Mouse (Mus musculus) urinary bladder, adult 18-20 months (tissue): ENCODE data around the gene Nwd2.

Source experiments
- DNase-seq, 2 experiments: peaks; one replicate each; pipeline ENCODE4 v3.0.0; 2022; ENCODE audit warnings: low spot score in 2 of 2, mixed read lengths in 2 of 2

Nwd2 gene

DNA sequence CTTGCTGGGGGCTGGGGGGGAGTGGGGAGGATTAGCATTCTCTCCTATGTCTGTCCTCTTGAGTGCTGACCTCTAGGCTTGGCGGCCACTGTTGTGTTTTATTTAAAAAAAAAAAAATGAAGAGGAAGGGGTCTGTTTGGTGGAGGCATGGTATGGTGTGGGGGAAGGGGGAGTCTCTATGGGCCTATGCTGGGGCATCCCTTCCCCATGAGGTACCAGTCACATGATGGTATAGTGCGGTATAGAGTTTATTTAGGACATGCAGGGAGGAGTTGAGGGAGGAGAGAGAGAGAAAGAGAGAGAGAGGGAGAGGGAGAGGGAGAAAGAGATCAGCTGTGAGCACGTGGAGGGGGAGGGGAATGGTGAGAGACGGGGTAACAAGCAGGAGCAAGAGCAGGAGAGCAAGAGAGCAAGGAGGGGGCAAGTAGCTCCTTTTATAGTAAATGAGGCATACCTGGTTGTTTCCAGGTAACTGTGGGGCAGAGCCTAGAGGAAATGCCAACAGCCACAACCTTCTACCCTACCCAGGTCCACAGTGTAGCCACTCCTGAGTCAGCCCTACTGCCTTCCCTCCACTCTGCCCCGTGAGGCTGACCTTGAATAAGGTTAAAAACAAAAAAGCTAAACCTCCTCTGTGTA lies 178.6 kb downstream of the Nwd2 start:
- peak in 1 of 2 experiments; percentile 36 for DNase-seq

- no peak for DNase-seq
Observed at GRCm38 (mm10) chr5:63828380-63829185, 179.7 kb downstream of the Nwd2 start.

GRCm38 (mm10) chr5:63831054-63831453 lies 182.2 kb downstream of the Nwd2 start:
- DNase-seq, result no peak

DNA sequence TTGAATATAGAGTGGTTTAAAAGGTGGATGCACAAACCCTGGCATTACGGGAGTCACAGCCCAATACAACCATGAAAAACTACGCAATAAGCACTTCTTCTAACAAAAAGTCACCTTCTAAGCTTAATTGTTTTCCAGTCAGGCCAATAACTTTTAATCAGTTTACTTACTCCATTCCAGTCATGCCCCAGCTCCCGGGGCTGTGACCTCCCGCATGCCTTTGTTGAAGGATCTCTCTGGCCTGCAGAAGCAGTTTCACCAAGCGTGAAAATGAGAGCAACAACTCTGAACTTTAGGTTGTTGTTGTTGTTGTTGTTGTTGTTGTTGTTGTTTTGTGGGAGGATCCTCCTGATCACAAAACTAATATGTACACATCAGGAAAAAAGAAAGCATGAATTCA lies 185.1 kb downstream of the Nwd2 start:
- DNase-seq, result no peak

- DNase-seq, result no peak
Observed at GRCm38 (mm10) chr5:63834435-63834834, 185.5 kb downstream of the Nwd2 start.

DNA sequence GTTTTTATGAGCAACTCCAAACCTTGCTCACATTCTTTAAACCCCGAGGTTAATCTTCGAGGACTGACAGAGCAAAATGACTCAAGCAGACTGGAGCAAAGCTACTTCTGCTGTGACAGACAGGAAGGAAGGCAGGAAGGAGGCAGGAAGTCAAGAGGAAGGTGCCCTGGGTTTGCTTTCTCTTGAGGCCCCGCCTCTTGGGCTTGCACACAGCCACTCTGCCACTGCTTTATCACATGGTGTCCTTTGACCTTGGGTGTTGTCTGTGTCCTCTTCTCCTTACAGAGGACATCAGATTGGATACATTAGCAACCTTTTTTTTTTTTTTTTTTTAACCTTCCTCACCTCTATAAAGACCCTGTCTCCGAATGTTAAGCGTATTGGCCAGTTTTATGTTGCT lies 188.2 kb downstream of the Nwd2 start:
- no peak for DNase-seq

DNA sequence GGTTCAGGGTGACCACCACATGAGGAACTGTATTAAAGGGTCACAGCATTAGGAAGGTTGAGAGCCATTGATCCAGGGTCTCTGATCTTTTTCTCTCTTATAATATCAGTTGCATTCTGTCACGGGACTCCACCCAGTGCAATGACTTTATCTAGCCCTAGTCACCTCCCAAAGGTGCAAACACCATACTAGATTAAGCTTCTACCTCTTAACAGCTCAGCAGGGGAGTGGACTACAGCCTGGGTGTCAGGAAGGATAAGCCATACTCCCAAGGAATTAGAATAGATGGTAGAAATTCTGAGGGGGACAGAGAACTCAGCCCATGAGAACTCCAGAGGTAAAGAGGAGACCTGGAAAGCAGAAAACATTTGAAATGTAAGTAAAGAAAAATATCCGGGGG lies 188.9 kb downstream of the Nwd2 start:
- DNase-seq, result no peak

DNA sequence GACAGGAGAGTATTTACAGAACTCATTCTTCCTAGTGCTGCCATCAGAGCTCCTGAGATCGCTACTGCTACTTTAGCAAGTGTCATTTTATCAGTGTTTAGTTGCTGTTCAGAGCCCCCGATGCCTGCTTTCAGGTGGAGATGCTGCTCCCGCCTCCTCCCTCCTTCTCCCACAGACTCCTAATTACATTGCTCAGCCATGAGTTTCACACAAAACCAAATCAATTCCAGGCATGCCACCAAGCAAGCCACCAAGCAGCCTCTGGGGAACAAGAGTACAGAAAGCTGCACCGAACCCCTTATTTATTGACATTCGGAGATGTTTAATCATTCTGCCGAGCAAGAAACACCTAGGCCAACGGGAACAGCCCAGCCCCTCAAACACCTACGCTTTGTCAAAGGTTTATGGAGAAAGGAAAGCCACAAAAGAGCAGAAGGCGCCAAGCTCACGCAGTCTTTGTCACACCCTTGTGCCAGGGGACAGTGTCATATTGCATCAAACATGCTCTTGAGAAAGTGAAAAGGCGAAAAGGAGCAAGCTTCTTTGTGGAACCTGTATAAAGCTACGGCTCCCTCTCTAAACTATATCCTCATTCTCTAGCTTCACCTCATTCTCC lies 191.0 kb downstream of the Nwd2 start:
- no peak for DNase-seq

- DNase-seq, result no peak
Observed at GRCm38 (mm10) chr5:63847080-63847479, 198.2 kb downstream of the Nwd2 start.

DNA sequence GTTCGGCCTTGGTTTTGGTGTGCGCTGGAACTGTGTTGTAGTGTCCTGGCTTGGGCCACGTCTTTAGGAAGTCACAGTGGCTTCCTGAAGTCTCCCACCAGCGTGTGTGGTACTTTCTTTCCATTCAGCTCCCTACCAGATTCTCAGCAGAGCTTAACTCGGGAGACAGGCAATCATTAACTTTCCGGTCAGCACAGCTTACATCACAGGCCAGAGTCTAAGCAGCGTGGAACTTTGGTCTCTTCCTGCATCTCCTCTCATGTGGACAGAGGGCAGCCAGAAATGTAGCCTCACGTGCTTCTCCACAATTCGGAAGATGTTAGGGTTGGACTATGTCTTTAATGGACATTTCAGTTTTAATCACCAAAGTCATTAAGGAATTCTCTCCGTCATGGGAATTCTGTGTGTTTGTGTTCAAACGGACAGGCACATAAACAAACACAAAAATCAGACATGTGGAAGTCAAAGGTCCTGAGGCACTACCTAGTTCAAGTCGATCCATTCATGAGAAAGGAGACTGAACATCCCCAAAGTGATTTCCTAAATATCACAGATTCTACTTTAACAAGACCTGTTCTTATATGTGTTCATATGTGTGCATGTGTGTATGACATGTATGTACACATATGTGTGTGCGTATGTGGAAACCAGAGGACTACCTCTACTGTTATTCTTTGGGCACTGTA lies 198.8 kb downstream of the Nwd2 start:
- DNase-seq, result no peak

DNA sequence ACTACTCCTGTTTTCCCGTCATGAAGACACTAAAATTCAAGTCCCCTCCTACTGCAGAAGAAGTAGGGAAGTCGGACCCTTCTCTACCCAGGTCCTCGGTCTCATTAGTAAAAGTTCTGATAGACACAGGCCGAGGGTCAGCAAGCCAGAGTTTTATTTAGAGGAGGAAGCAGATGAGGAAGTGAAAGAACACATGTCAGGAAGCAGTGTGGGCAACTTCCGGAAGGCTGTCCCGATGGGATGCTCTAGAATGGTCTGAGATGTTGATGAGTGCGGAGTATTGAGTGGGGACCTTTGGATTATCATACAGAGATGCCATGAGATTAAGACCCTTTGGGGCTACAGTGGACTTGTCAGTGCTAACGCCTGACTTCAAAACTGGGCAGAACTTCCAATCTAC lies 210.0 kb downstream of the Nwd2 start:
- DNase-seq, result no peak
